Mouse (Mus musculus): ENCODE measurements around the gene Sap30.

Gene Sap30

GRCm38 (mm10) chr8:57436437-57436796 lies 51.2 kb downstream of the Sap30 start:
- no peak for DNase-seq (ENCODE audit: low read depth)

GRCm38 (mm10) chr8:57435768-57436436 lies 51.8 kb downstream of the Sap30 start:
- peak; percentile 95 for DNase-seq (ENCODE audit: low read depth)

- peak; percentile 80 for DNase-seq (ENCODE audit: low read depth)
Measured at GRCm38 (mm10) chr8:57432802-57433201, 54.9 kb downstream of the Sap30 start.

All from 416B (cell line).